Mouse (Mus musculus) lung, postnatal 14 days (tissue): Measurements from ENCODE around the gene Grn.

Source experiments
- DNase-seq: peaks from one replicate; pipeline ENCODE4 v3.0.0; 2021

Gene Grn

GRCm38 (mm10) chr11:102425555-102426316, 4.4 kb upstream of the Grn start:
- peak; percentile 44 for DNase-seq

GRCm38 (mm10) chr11:102428981-102429540, 1.1 kb upstream of the Grn start:
- DNase-seq: no peak

GRCm38 (mm10) chr11:102429551-102429950, 564 bp upstream of the Grn start:
- DNase-seq: no peak

- peak; percentile 86 for DNase-seq
Measured at GRCm38 (mm10) chr11:102431018-102431645, 1.0 kb downstream of the Grn start.

- DNase-seq: no peak
Measured at GRCm38 (mm10) chr11:102431728-102432114, 1.6 kb downstream of the Grn start.

- DNase-seq: no peak
Measured at GRCm38 (mm10) chr11:102432115-102432843, 2.2 kb downstream of the Grn start.

GRCm38 (mm10) chr11:102432896-102433295, 2.8 kb downstream of the Grn start:
- no peak for DNase-seq

GRCm38 (mm10) chr11:102433866-102434265, 3.8 kb downstream of the Grn start:
- no peak for DNase-seq

GRCm38 (mm10) chr11:102434406-102434805, 4.3 kb downstream of the Grn start:
- DNase-seq: peak; percentile 92

- no peak for DNase-seq
Measured at GRCm38 (mm10) chr11:102434816-102435705, 4.9 kb downstream of the Grn start.

GRCm38 (mm10) chr11:102435754-102436470, 5.8 kb downstream of the Grn start:
- no peak for DNase-seq

GRCm38 (mm10) chr11:102436471-102436790, 6.3 kb downstream of the Grn start:
- DNase-seq: no peak

- DNase-seq: peak; percentile 71
Measured at GRCm38 (mm10) chr11:102437120-102438061, 7.3 kb downstream of the Grn start.

GRCm38 (mm10) chr11:102438212-102439092, 8.3 kb downstream of the Grn start:
- DNase-seq: peak; percentile 89

- DNase-seq: no peak
Measured at GRCm38 (mm10) chr11:102439093-102440082, 9.3 kb downstream of the Grn start.

- no peak for DNase-seq
Measured at GRCm38 (mm10) chr11:102440255-102440654, 10.1 kb downstream of the Grn start.

GRCm38 (mm10) chr11:102441434-102441833, 11.3 kb downstream of the Grn start:
- DNase-seq: no peak

GRCm38 (mm10) chr11:102442089-102442488, 12.0 kb downstream of the Grn start:
- DNase-seq: no peak
